Mouse (Mus musculus) lung, postnatal 0 days (tissue): ENCODE data around the gene Lrrc37a. TPM values are rescaled to one million over a fixed set of nuclear protein-coding genes. Genes with fewer than 3 reads are reported as not detected.
"Not testable (repeated sequence)": the region's sequence is repeated elsewhere in the genome, so short reads cannot be mapped to it uniquely, and the experiment has no call there.

Experiments used
- ATAC-seq: fragments of 200-750 bp; cut with Nextera tagmentation; 2 replicates; pipeline ENCODE4 v1.8.0; 2017; ENCODE audit warnings: moderate library complexity
- DNase-seq: peaks from one replicate; pipeline ENCODE4 v3.0.0-alpha.2; 2016; ENCODE audit warnings: low spot score
- H3K27ac ChIP-seq: fragments of 300-500 bp; sonication (generic); 2 replicates; pipeline ENCODE4 v1.5.1; 2014; ENCODE audit warnings: antibody characterized with exemption, mild to moderate bottlenecking, low read length, mixed read lengths
- H3K27me3 ChIP-seq: fragments of 300-500 bp; sonication (generic); replicated peaks from 2 replicates; pipeline ENCODE4 v1.6.1; 2014; ENCODE audit warnings: low read length, mixed read lengths; ENCODE audit not compliant: insufficient read depth
- H3K36me3 ChIP-seq: fragments of 300-500 bp; sonication (generic); 2 replicates; pipeline ENCODE4 v1.6.1; 2014; ENCODE audit warnings: low read length, mixed read lengths; ENCODE audit not compliant: insufficient read depth
- H3K4me1 ChIP-seq: fragments of 300-500 bp; sonication (generic); 2 replicates; pipeline ENCODE4 v1.6.1; 2014; ENCODE audit warnings: antibody characterized with exemption, low read depth, low read length, mixed read lengths; ENCODE audit not compliant: insufficient read depth
- H3K4me2 ChIP-seq: fragments of 300-500 bp; sonication (generic); replicated peaks from 2 replicates; pipeline ENCODE4 v1.6.1; 2014; ENCODE audit warnings: low read depth, mild to moderate bottlenecking, low read length, moderate library complexity, mixed read lengths
- H3K4me3 ChIP-seq: fragments of 300-500 bp; sonication (generic); 2 replicates; pipeline ENCODE4 v1.5.1; 2014; ENCODE audit warnings: low read depth, low read length
- H3K9ac ChIP-seq: fragments of 300-500 bp; sonication (generic); replicated peaks from 2 replicates; pipeline ENCODE4 v1.6.1; 2014; ENCODE audit warnings: low read depth, mild to moderate bottlenecking
- H3K9me3 ChIP-seq: fragments of 300-500 bp; sonication (generic); 2 replicates; pipeline ENCODE4 v1.6.1; 2016; ENCODE audit warnings: low read length, mixed read lengths
- CTCF ChIP-seq: IDR thresholded peaks from 2 replicates; pipeline ENCODE4 v1.5.1; 2016; ENCODE audit warnings: antibody characterized with exemption, mild to moderate bottlenecking
- EP300 ChIP-seq: IDR thresholded peaks from 2 replicates; pipeline ENCODE4 v1.6.1; 2016; ENCODE audit warnings: antibody characterized with exemption, mild to moderate bottlenecking, control low read depth
- WGBS: fragments of 180-500 bp; shearing (Covaris S2); extraction: QIAGEN DNeasy Blood & Tissue Kit; methylation state at CpG from one replicate; pipeline ENCODE4 v1.1.7; 2014; 5-methylcytosine and 5-hydroxymethylcytosine counted together
- polyA plus RNA-seq: library from polyadenylated mRNA; unstranded; fragments of >200 nt; fragmentation: Nextera tagmentation; extraction: Ambion mirVana; gene quantifications from 2 replicates; pipeline ENCODE4 v1.2.1, GENCODE M21; 2015

The Lrrc37a gene
- polyA plus RNA-seq, 1 experiment from 2014 or later, result not detected

DNA sequence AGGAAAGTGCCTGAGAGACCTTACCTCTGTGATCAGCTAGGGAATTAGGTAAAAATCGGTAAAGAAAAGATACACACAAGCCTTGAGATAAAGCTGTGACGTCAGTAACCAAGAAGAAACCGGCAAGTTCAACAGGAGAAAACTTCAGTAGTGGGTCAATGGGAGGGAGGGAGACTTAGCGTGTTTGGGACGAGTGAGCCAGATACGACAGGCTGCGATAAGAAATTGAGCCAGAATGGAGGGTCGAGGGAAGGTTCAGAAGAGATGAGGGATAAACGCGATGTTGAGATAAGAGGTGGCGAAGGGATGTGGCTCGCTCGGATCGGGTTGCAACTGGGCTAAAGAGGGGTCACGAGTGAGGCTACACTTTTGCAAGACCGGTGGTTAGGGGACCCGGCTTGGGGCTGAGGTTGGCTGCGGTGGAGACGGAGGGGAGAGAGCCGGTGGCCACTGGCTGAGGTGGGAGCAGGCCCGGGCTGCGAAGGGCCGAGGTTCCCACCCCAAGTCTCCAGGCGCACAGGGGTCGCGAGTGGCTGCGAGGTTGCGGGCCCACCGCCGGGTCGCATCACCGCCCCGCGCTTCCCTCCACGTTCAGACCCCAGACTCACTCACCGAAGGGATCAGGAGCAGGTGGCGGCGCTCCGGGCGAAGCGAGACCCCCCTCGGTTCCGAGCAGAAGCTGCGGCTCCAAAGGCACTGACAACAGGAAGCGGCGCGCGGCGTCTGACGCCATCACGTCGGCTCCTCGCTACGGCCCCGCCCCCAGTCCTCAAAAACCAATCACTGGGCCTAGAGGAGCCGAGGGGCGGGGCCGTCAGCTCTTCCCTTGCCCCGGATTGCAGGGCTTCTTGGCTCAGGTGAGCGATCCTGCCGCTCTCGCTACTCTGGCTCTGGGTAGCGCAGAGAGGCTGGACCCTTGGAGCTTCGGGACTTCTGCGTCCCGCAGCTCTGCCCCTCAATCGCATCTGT is 92.1 kb downstream of the Lrrc37a start, which contains the start of gene Plekhm1:
TSS of gene Plekhm1 (minus strand) at position 707 of the 969 bp plus-strand sequence.
- peak within 1 kb of the TSS; percentile 84 for H3K9ac ChIP-seq
- under 1% methylated on average over 65 of the region's 67 CpGs for WGBS
- TF ChIP-seq EP300 (no peak), CTCF (no peak; the same call in 1 of the 2 replicates)
- peak within 1 kb of the TSS; percentile 65 for H3K27ac ChIP-seq
- peak; percentile 99 for ATAC-seq
- H3K9me3 ChIP-seq, result no peaks in the 10 kb centered on the region
- DNase-seq, result peak; percentile 99
- H3K27me3 ChIP-seq, result no peaks in the 10 kb centered on the region
- H3K4me1 ChIP-seq, result peaks cover 6% of the 10 kb centered on the region; the same call in 1 of the 2 replicates
- H3K4me2 ChIP-seq, result peak within 1 kb of the TSS; percentile 83
- H3K4me3 ChIP-seq, result peak within 1 kb of the TSS; percentile 93
- H3K36me3 ChIP-seq, result no peaks in the 10 kb centered on the region

DNA sequence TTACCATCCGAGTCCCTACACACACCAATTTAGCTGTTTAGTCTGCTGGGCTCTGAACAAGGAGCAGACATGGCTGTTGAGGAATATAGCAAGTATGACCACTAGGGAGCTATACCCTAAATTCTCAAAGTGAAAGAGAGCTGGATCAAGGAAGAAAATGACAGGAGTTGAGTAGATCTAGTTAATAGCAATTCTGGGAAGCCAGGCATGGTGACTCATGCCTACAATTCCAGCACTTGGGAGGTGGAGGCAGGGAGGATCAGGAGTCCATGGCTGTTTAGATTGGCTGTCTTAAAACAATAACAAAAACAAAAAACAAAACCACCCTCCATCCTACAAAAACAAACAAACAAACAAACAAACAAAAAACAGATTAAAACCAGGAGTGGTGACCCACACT is 93.1 kb downstream of the Lrrc37a start:
- TF ChIP-seq EP300 (no peak), CTCF (peak; percentile 16; the same call in 1 of the 2 replicates)
- Histone ChIP-seq H3K4me2 (peak overlapping the region; percentile 83), H3K4me1 (peaks cover 6% of the 10 kb centered on the region; the same call in 1 of the 2 replicates), H3K9ac (no peak overlapping the region), H3K4me3 (peak overlapping the region; percentile 93; the same call in 1 of the 2 replicates), H3K36me3 (no peaks in the 10 kb centered on the region), H3K9me3 (no peaks in the 10 kb centered on the region), H3K27me3 (no peaks in the 10 kb centered on the region), H3K27ac (no peak overlapping the region)
- WGBS, result 65% methylated on average over 1 of the region's 1 CpGs
- ATAC-seq (no peak), DNase-seq (peak; percentile 26)

DNA sequence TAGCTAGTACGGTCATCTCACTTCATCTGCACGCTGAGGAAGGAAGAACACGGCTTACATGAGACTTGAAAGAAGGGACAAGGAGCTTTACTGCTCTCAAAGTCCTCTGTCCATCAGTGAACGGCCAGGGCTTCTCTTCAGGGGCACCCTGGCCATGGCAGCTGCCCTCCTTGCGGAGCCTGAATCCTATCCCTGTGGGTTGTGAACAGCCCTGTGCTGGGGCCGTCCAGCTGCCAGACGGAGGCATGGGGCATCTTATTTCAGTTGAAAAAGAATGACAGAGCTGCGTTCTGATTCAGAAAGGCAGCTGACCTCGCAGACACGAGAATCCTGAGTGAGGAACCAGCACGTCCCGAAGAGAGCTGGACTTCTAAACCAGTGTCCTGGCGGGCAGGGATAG is 95.5 kb downstream of the Lrrc37a start:
- Histone ChIP-seq H3K9me3 (no peaks in the 10 kb centered on the region), H3K4me3 (no peak overlapping the region), H3K27ac (no peak overlapping the region), H3K27me3 (no peaks in the 10 kb centered on the region), H3K36me3 (no peaks in the 10 kb centered on the region), H3K4me1 (peaks cover 10% of the 10 kb centered on the region; the same call in 1 of the 2 replicates), H3K4me2 (no peak overlapping the region), H3K9ac (no peak overlapping the region)
- no peak for DNase-seq
- TF ChIP-seq EP300 (no peak), CTCF (no peak)
- WGBS, result 84% methylated on average over 13 of the region's 13 CpGs
- no peak for ATAC-seq

DNA sequence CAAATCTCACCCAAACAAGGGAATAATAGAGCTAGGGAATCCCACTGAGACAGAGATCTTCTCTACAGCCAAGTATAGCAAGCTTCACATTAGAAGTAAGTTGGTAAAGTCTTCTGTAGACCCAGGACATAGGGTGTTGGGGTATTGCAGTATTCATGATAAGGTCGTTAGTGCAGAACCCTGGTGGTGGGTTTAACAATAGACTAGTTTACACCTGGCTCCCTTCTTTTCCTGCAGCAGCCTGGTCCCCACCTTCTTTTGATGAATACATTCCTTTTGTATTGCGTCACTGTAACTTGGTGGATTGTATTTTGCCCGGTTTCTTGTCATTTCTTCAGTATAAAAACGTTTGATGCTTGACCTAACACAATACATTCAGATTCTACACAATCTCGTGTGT is 97.3 kb downstream of the Lrrc37a start:
- not testable (repeated sequence) for H3K9ac ChIP-seq, H3K27ac ChIP-seq, H3K4me2 ChIP-seq, H3K36me3 ChIP-seq, H3K27me3 ChIP-seq, H3K4me1 ChIP-seq, H3K9me3 ChIP-seq, H3K4me3 ChIP-seq, ATAC-seq
- DNase-seq, result peak; percentile 25
- 51% methylated on average over 5 of the region's 5 CpGs for WGBS

DNA sequence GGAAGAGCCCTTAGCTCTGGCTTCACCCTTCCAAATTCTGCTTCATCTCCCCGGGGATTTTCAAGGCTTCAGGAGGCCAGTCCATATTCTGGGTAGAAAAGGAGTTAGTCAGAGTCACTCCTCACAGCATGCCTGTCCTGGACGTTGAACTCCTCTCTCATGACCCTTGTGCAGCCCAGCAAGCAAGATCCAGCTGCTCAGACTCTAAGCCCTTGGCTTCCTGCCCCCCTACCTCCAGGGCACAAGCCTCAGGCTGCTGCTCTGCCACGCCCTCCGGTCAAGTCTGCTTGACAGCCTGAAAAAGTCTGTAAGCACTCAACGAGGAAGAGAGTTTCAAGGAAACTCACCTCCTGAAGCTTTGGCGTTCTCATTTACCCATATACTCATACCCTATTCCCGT is 97.8 kb downstream of the Lrrc37a start:
- ATAC-seq, result peak; percentile 82
- no peaks in the 10 kb centered on the region for H3K36me3 ChIP-seq
- H3K4me2 ChIP-seq, result no peak overlapping the region
- no peak overlapping the region for H3K9ac ChIP-seq
- peaks cover 10% of the 10 kb centered on the region; the same call in 1 of the 2 replicates for H3K4me1 ChIP-seq
- TF ChIP-seq EP300, result 0 out of 2 replicates have a peak, but pooled peaks have one; percentile 18
- no peak for TF ChIP-seq CTCF
- H3K9me3 ChIP-seq, result no peaks in the 10 kb centered on the region
- peak; percentile 81 for DNase-seq
- WGBS, result 40% methylated on average over 7 of the region's 7 CpGs
- H3K4me3 ChIP-seq, result no peak overlapping the region
- no peaks in the 10 kb centered on the region for H3K27me3 ChIP-seq
- peak overlapping the region; percentile 38; the same call in 1 of the 2 replicates for H3K27ac ChIP-seq

GRCm38 (mm10) chr11:103405814-103406213 is 98.6 kb downstream of the Lrrc37a start:
- ATAC-seq, result no peak
- H3K36me3 ChIP-seq, result no peaks in the 10 kb centered on the region
- no peak for DNase-seq
- no peak overlapping the region for H3K27ac ChIP-seq
- peaks cover 7% of the 10 kb centered on the region; the same call in 1 of the 2 replicates for H3K4me1 ChIP-seq
- no peak overlapping the region for H3K4me3 ChIP-seq
- H3K4me2 ChIP-seq, result no peak overlapping the region
- TF ChIP-seq EP300 (no peak), CTCF (no peak)
- 50% methylated on average over 1 of the region's 1 CpGs for WGBS
- no peaks in the 10 kb centered on the region for H3K27me3 ChIP-seq
- H3K9ac ChIP-seq, result no peak overlapping the region
- H3K9me3 ChIP-seq, result no peaks in the 10 kb centered on the region
